Mouse (Mus musculus) G1E (cell line): ENCODE data around the gene Chst15. TPM values are rescaled to one million over a fixed set of nuclear protein-coding genes. Genes with fewer than 3 reads are reported as not detected.

Experiments
- ATAC-seq: 2 replicates; pipeline ENCODE4 v1.8.0; 2016; ENCODE audit warnings: mild to moderate bottlenecking; ENCODE audit not compliant: insufficient number of reproducible peaks, poor library complexity, low FRiP score, severe bottlenecking; ENCODE audit errors: extremely low read depth
- DNase-seq: peaks from one replicate; pipeline ENCODE4 v3.0.0; 2012; ENCODE audit warnings: low spot score
- H3K27me3 ChIP-seq: 2 replicates; pipeline ENCODE4 v1.6.1; 2012; ENCODE audit warnings: mild to moderate bottlenecking, low read length, inconsistent platforms; ENCODE audit not compliant: insufficient read depth
- H3K36me3 ChIP-seq: replicated peaks from 2 replicates; pipeline ENCODE3; 2012; ENCODE audit warnings: mild to moderate bottlenecking, inconsistent platforms
- H3K4me1 ChIP-seq: 2 replicates; pipeline ENCODE4 v1.6.1; 2012; ENCODE audit warnings: low read depth, low read length, inconsistent platforms, mixed read lengths; ENCODE audit not compliant: insufficient read depth
- H3K4me3 ChIP-seq: 2 replicates; pipeline ENCODE4 v1.5.1; 2012; ENCODE audit warnings: low read depth, mild to moderate bottlenecking, inconsistent platforms, low read length, moderate library complexity, mixed read lengths
- H3K9me3 ChIP-seq: replicated peaks from 2 replicates; pipeline ENCODE4 v1.6.1; 2012; ENCODE audit warnings: inconsistent platforms
- CTCF ChIP-seq: IDR thresholded peaks from 2 replicates; pipeline ENCODE4 v1.5.1; 2012; ENCODE audit warnings: low read depth, low read length, inconsistent platforms, mixed read lengths
- GATA1 ChIP-seq: IDR thresholded peaks from 2 replicates; pipeline ENCODE4 v1.6.1; 2012; ENCODE audit warnings: borderline replicate concordance, low read length, inconsistent platforms, mixed read lengths
- GATA2 ChIP-seq: IDR thresholded peaks from 2 replicates; pipeline ENCODE4 v1.6.1; 2012; ENCODE audit warnings: low read depth, low read length, inconsistent platforms, borderline replicate concordance
- POLR2AphosphoS5 ChIP-seq: IDR thresholded peaks from 2 replicates; pipeline ENCODE4 v1.6.1; 2012; ENCODE audit warnings: low read depth, low read length, inconsistent platforms; ENCODE audit not compliant: insufficient replicate concordance
- TAL1 ChIP-seq: conservative IDR thresholded peaks from 2 replicates; pipeline ENCODE4 v1.6.1; 2012; ENCODE audit warnings: low read depth, low read length, inconsistent platforms, mixed read lengths
- polyA plus RNA-seq: library from polyadenylated mRNA; stranded (reverse); fragments of >175 nt; gene quantifications from 2 replicates; pipeline ENCODE4 v1.2.3, GENCODE M21; 2012
- total RNA-seq, 2 experiments: library from RNA; stranded (forward) in 1 of 2; stranded (reverse) in 1 of 2; fragments of 200-1000 nt in 1 of 2; fragments of >200 nt in 1 of 2; fragmentation: Nextera tagmentation in 1 of 2; gene quantifications; 2 replicates each; pipeline ENCODE4 v1.2.3; 2014 to 2017

Chst15 gene
- total and polyA plus RNA-seq, 3 experiments = 0.05 TPM; not detected in 2

DNA sequence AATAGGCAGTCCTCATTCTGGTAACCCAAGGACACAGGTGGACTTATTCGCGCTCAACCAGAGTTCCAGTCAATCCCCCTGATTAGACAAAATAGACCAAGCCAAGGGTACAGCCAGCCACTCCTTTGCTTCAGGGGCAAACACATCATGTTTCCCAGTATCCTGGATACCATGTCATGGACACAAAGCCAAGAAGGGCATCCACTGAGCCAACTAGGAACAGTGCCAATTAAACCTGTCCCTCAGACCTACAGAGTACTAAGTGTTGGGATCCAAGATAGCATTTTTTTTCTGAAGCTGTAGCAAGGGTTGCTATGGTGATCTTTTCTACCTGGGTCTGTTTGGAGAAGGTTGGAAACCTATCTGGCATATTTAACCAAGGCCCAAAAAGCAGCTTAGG, 123.4 kb downstream of the Chst15 start:
- no peaks in the 10 kb centered on the region for H3K4me1 ChIP-seq
- no peak for ATAC-seq
- DNase-seq = no peak
- H3K36me3 ChIP-seq = no peaks in the 10 kb centered on the region
- no peak overlapping the region for H3K4me3 ChIP-seq
- H3K9me3 ChIP-seq = peaks cover 75% of the 10 kb centered on the region
- no peak for TF ChIP-seq CTCF
- no peak for TF ChIP-seq GATA2
- TF ChIP-seq POLR2AphosphoS5 = no peak
- TF ChIP-seq GATA1 = no peak
- no peak for TF ChIP-seq TAL1
- H3K27me3 ChIP-seq = no peaks in the 10 kb centered on the region

GRCm38 (mm10) chr7:132187456-132187855, 129.6 kb downstream of the Chst15 start:
- DNase-seq (no peak), ATAC-seq (no peak)
- peaks cover 69% of the 10 kb centered on the region for H3K9me3 ChIP-seq
- TF ChIP-seq GATA2 (no peak), CTCF (no peak), POLR2AphosphoS5 (no peak), TAL1 (no peak), GATA1 (no peak)
- H3K36me3 ChIP-seq = no peaks in the 10 kb centered on the region
- no peaks in the 10 kb centered on the region for H3K27me3 ChIP-seq
- H3K4me3 ChIP-seq = no peak overlapping the region
- no peaks in the 10 kb centered on the region for H3K4me1 ChIP-seq

Other genes starting within 250 kb of the Chst15 start
- gene Cpxm2, start 162.5 kb downstream of the Chst15 start, total RNA-seq (2014; fragmentation: Nextera tagmentation) = not detected in 2 replicates
- gene Cpxm2, start 162.5 kb downstream of the Chst15 start, total RNA-seq (2017) = 0.11 TPM in 1 of 2 replicates, not detected in the other
- not detected in 2 replicates for gene Cpxm2, start 162.5 kb downstream of the Chst15 start, polyA plus RNA-seq